Comparison of ENCODE assay signal across 26 mouse cellular contexts in genomic region chr17:14606356-14606989, GRCm38 (mm10).
A peak's percentile ranks its signal among the peaks of the same experiment; 100 is the strongest.
DNase-seq lines count a peak whose midpoint lies in the region; ATAC-seq and TF ChIP-seq lines count a peak whose summit lies in the region.
"Had no signal": no experiment of that assay in that cellular context is flagged by ENCODE, and none has a peak within 500 bp of the region (broad histone marks: within the 10 kb centered on the region; RNA-seq: fewer than 3 reads in every experiment).

No protein-coding gene starts in this region.

- no peak overlapping the region for H3K4me2 ChIP-seq in embryonic facial prominence, embryonic 12.5 days (replicated peaks)
- H3K4me2 ChIP-seq in CH12.LX (ENCODE audit: insufficient read depth, low read depth, poor library complexity, severe bottlenecking), result peak overlapping the region; percentile 5; the same call in 1 of the 2 replicates
- H3K4me2 ChIP-seq in embryonic facial prominence, embryonic 15.5 days (replicated peaks), result no peak overlapping the region
- no peak overlapping the region for H3K4me2 ChIP-seq in limb, embryonic 14.5 days (replicated peaks; ENCODE audit: low read depth, low read length, severe bottlenecking)
- H3K4me2 ChIP-seq: forebrain, embryonic 12.5 days; forebrain, embryonic 15.5 days; heart, embryonic 11.5 days; hindbrain, embryonic 12.5 days; hindbrain, embryonic 15.5 days had no signal

- no peak overlapping the region for H3K4me3 ChIP-seq in embryonic facial prominence, embryonic 12.5 days
- no peak overlapping the region for H3K4me3 ChIP-seq in embryonic facial prominence, embryonic 10.5 days
- no peak overlapping the region for H3K4me3 ChIP-seq in CH12.LX (replicated peaks in 1 of 3; ENCODE audit: low read depth in 2 of 3, low read length in 2 of 3, poor library complexity in 1 of 3)
- H3K4me3 ChIP-seq in embryonic facial prominence, embryonic 15.5 days (replicated peaks), result no peak overlapping the region
- H3K4me3 ChIP-seq in limb, embryonic 14.5 days (replicated peaks; ENCODE audit: low read length), result no peak overlapping the region
- H3K4me3 ChIP-seq: erythroblast, embryonic 14.5 days; forebrain, embryonic 12.5 days; forebrain, embryonic 15.5 days; hindbrain, embryonic 12.5 days; hindbrain, embryonic 15.5 days had no signal

- in situ Hi-C loops in CH12.LX (cut with MboI; ENCODE audit: low pct_ligation_motif_present, low pct_unique_long_range_greater_than_20kb, low sequenced_read_pairs), result no loop called here

- 59% methylated on average over 5 of the region's 5 CpGs for WGBS in embryonic facial prominence, embryonic 12.5 days
- 77% methylated on average over 5 of the region's 5 CpGs for WGBS in embryonic facial prominence, embryonic 10.5 days
- 38% methylated on average over 5 of the region's 5 CpGs for WGBS in embryonic facial prominence, embryonic 15.5 days
- 46% methylated on average over 5 of the region's 5 CpGs for whole genome bisulfite sequencing in limb, embryonic 14.5 days

- TF ChIP-seq CTCF in CH12.LX (conservative IDR thresholded peaks at IDR 0.05 in 1 of 2, IDR thresholded peaks at IDR 0.05 in 1 of 2; ENCODE audit: low read depth in 2 of 2, low read length in 2 of 2), result no peak

- no peaks in the 10 kb centered on the region for H3K9me3 ChIP-seq in embryonic facial prominence, embryonic 12.5 days
- H3K9me3 ChIP-seq in embryonic facial prominence, embryonic 10.5 days, result no peaks in the 10 kb centered on the region
- no peaks in the 10 kb centered on the region for H3K9me3 ChIP-seq in CH12.LX (replicated peaks; ENCODE audit: low read length)
- no peaks in the 10 kb centered on the region for H3K9me3 ChIP-seq in embryonic facial prominence, embryonic 15.5 days (replicated peaks)
- H3K9me3 ChIP-seq in limb, embryonic 14.5 days (ENCODE audit: control insufficient read depth, low read length), result no peaks in the 10 kb centered on the region
- H3K9me3 ChIP-seq: forebrain, embryonic 12.5 days; forebrain, embryonic 15.5 days; G1E; hindbrain, embryonic 12.5 days; hindbrain, embryonic 15.5 days had no signal

- H3K79me2 ChIP-seq in CH12.LX (replicated peaks; ENCODE audit: control insufficient read depth, extremely low read depth, insufficient read depth, poor library complexity, severe bottlenecking), result no peaks in the 10 kb centered on the region

- H3K27me3 ChIP-seq in embryonic facial prominence, embryonic 12.5 days, result no peaks in the 10 kb centered on the region
- H3K27me3 ChIP-seq in embryonic facial prominence, embryonic 10.5 days (replicated peaks; ENCODE audit: low read depth, poor library complexity, severe bottlenecking), result no peaks in the 10 kb centered on the region
- H3K27me3 ChIP-seq in CH12.LX (replicated peaks), result no peaks in the 10 kb centered on the region
- H3K27me3 ChIP-seq in embryonic facial prominence, embryonic 15.5 days, result no peaks in the 10 kb centered on the region
- no peaks in the 10 kb centered on the region for H3K27me3 ChIP-seq in limb, embryonic 14.5 days (ENCODE audit: control insufficient read depth, insufficient read depth, low read length)
- H3K27me3 ChIP-seq: forebrain, embryonic 12.5 days; forebrain, embryonic 15.5 days; hindbrain, embryonic 12.5 days; hindbrain, embryonic 15.5 days had no signal

- H3K9ac ChIP-seq in embryonic facial prominence, embryonic 12.5 days, result no peak overlapping the region
- H3K9ac ChIP-seq in CH12.LX (ENCODE audit: insufficient read depth, low read depth), result no peak overlapping the region
- no peak overlapping the region for H3K9ac ChIP-seq in embryonic facial prominence, embryonic 15.5 days
- H3K9ac ChIP-seq in limb, embryonic 14.5 days (ENCODE audit: low read depth, low read length, severe bottlenecking), result no peak overlapping the region
- H3K9ac ChIP-seq: forebrain, embryonic 12.5 days; forebrain, embryonic 15.5 days; hindbrain, embryonic 12.5 days; hindbrain, embryonic 15.5 days had no signal

- TF ChIP-seq POLR2A in CH12.LX (IDR thresholded peaks at IDR 0.05; ENCODE audit: low read depth, low read length), result no peak
- TF ChIP-seq POLR2A in limb, embryonic 14.5 days (IDR thresholded peaks at IDR 0.05; ENCODE audit: borderline replicate concordance, extremely low read depth, insufficient read depth, insufficient read length), result no peak

- peak overlapping the region; percentile 41; the same call in 1 of the 2 replicates for H3K27ac ChIP-seq in embryonic facial prominence, embryonic 12.5 days
- no peak overlapping the region for H3K27ac ChIP-seq in embryonic facial prominence, embryonic 10.5 days (replicated peaks)
- H3K27ac ChIP-seq in CH12.LX (ENCODE audit: insufficient read depth, low read depth), result no peak overlapping the region
- H3K27ac ChIP-seq in embryonic facial prominence, embryonic 15.5 days (replicated peaks), result peak overlapping the region; percentile 63
- peak overlapping the region; percentile 49; the same call in 1 of the 2 replicates for H3K27ac ChIP-seq in limb, embryonic 14.5 days (replicated peaks; ENCODE audit: low read depth, low read length)
- H3K27ac ChIP-seq: forebrain, embryonic 12.5 days; forebrain, embryonic 15.5 days; hindbrain, embryonic 12.5 days; hindbrain, embryonic 15.5 days had no signal

- DNase-seq in embryonic facial prominence, embryonic 10.5 days (ENCODE audit: low spot score), result no peak
- DNase-seq in CH12.LX (ENCODE audit: extremely low read depth), result no peak
- DNase-seq in limb, embryonic 14.5 days (ENCODE audit: low spot score), result no peak
- no peak for DNase-seq in urinary bladder, postnatal 25 days (ENCODE audit: low spot score)
- DNase-seq in layer of hippocampus, postnatal 10 days (ENCODE audit: low spot score in 2 of 2), result no peak
- DNase-seq: adrenal gland, postnatal 10 days; adrenal gland, postnatal 36 days; cerebellum, adult 18-20 months; cerebellum, adult 9-11 months; cerebellum, postnatal 36 days; embryo, embryonic 11 days; gastrocnemius, postnatal 10 days; gastrocnemius, postnatal 36 days; heart, adult 11 months had no signal

- TF ChIP-seq EP300 in CH12.LX (IDR thresholded peaks at IDR 0.05; ENCODE audit: low read length), result no peak

- no peak for TF ChIP-seq RAD21 in CH12.LX (IDR thresholded peaks at IDR 0.05; ENCODE audit: low read depth, low read length)

- H3K36me3 ChIP-seq in embryonic facial prominence, embryonic 12.5 days, result no peaks in the 10 kb centered on the region
- H3K36me3 ChIP-seq in embryonic facial prominence, embryonic 10.5 days (replicated peaks), result no peaks in the 10 kb centered on the region
- H3K36me3 ChIP-seq in CH12.LX (replicated peaks in 1 of 2; ENCODE audit: control insufficient read depth in 1 of 2, insufficient read depth in 1 of 2, low read length in 1 of 2), result no peaks in the 10 kb centered on the region
- no peaks in the 10 kb centered on the region for H3K36me3 ChIP-seq in embryonic facial prominence, embryonic 15.5 days
- H3K36me3 ChIP-seq in limb, embryonic 14.5 days (ENCODE audit: control insufficient read depth, insufficient read depth, low read length), result no peaks in the 10 kb centered on the region
- H3K36me3 ChIP-seq: forebrain, embryonic 12.5 days; forebrain, embryonic 15.5 days; G1E; hindbrain, embryonic 12.5 days; hindbrain, embryonic 15.5 days had no signal

- dilution Hi-C loops in CH12.LX (cut with MboI; ENCODE audit: extremely low pct_ligation_motif_present, extremely low pct_unique_long_range_greater_than_20kb, low sequenced_read_pairs), result no loop called here

- ATAC-seq in embryonic facial prominence, embryonic 12.5 days (ENCODE audit: insufficient number of reproducible peaks, insufficient read depth, low FRiP score, low TSS enrichment), result no peak
- no peak for ATAC-seq in embryonic facial prominence, embryonic 15.5 days (ENCODE audit: insufficient number of reproducible peaks, low FRiP score, low TSS enrichment, low read depth)
- peak; percentile 55; the same call in 1 of the 2 replicates for ATAC-seq in limb, embryonic 14.5 days (ENCODE audit: low FRiP score, low read depth)
- ATAC-seq in granulocyte monocyte progenitor cell, adult 5-6 weeks (replicated peaks; ENCODE audit: poor library complexity, severe bottlenecking), result no peak
- ATAC-seq: forebrain, embryonic 15.5 days; intestine, embryonic 16.5 days; Patski had no signal

- H3K4me1 ChIP-seq in embryonic facial prominence, embryonic 12.5 days, result peaks cover 12% of the 10 kb centered on the region
- H3K4me1 ChIP-seq in embryonic facial prominence, embryonic 10.5 days, result no peaks in the 10 kb centered on the region
- H3K4me1 ChIP-seq in CH12.LX (ENCODE audit: control insufficient read depth in 1 of 2, insufficient read depth in 2 of 2), result no peaks in the 10 kb centered on the region
- H3K4me1 ChIP-seq in embryonic facial prominence, embryonic 15.5 days, result peaks cover 13% of the 10 kb centered on the region; the same call in 1 of the 2 replicates
- H3K4me1 ChIP-seq in limb, embryonic 14.5 days (ENCODE audit: control insufficient read depth, insufficient read depth, low read length), result peaks cover 11% of the 10 kb centered on the region
- H3K4me1 ChIP-seq: forebrain, embryonic 12.5 days; forebrain, embryonic 15.5 days; hindbrain, embryonic 12.5 days; hindbrain, embryonic 15.5 days had no signal

TF ChIP-seq in CH12.LX, 34 proteins besides CTCF, POLR2A, EP300 and RAD21:
- TF ChIP-seq MXI1 (IDR thresholded peaks at IDR 0.05; ENCODE audit: low read depth, low read length), result no peak
- TF ChIP-seq UBTF (IDR thresholded peaks at IDR 0.05; ENCODE audit: low read depth, low read length), result no peak
- TF ChIP-seq ELF1 (IDR thresholded peaks at IDR 0.05; ENCODE audit: low read depth, low read length), result no peak
- TF ChIP-seq BHLHE40 (IDR thresholded peaks at IDR 0.05; ENCODE audit: low read depth, low read length), result peak; percentile 64
- TF ChIP-seq ZMIZ1 (IDR thresholded peaks at IDR 0.05; ENCODE audit: low read depth, low read length), result no peak

Comparison
In these comparisons a context has a peak if more than half of its experiments do, and no peak if none do; other contexts are left out.
1. H3K27ac ChIP-seq: peak in embryonic facial prominence, embryonic 12.5 days (single experiment), embryonic facial prominence, embryonic 15.5 days (single experiment) and limb, embryonic 14.5 days (single experiment); none in embryonic facial prominence, embryonic 10.5 days (single experiment) and CH12.LX (single experiment).